Mouse (Mus musculus) brain, embryonic 14.5 days (tissue): ENCODE results near the gene Rnf4.

Experiments used
- CTCF ChIP-seq: fragments of 200-500 bp; IDR thresholded peaks from 2 replicates; pipeline ENCODE4 v1.5.1; 2012; ENCODE audit warnings: inconsistent platforms, mild to moderate bottlenecking, moderate library complexity, borderline replicate concordance; ENCODE audit not compliant: insufficient read depth, insufficient read length; ENCODE audit errors: extremely low read depth
- POLR2A ChIP-seq: fragments of 200-500 bp; IDR thresholded peaks from 2 replicates; pipeline ENCODE4 v1.6.1; 2012; ENCODE audit warnings: mild to moderate bottlenecking, inconsistent platforms, borderline replicate concordance; ENCODE audit not compliant: poor library complexity, insufficient read depth, insufficient read length, severe bottlenecking; ENCODE audit errors: extremely low read depth

DNA sequence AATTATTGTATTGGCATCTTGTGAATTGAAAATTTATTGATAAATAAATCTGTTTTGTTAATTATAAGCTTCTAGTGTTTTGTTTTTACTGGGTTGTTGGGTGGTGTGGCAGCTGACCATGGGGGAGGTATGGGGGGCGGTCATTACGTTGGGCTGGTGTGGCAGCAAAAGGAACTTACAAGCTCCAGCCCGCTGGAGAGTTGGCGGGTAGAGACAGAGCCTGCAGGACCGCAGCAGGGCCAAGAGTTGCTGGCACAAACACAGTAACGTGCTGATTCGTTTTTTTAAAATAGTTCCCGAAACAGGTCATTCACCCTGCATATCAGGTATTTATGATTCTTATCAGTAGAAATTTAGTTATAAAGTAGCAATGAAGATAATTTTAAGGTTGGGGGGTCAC lies 57.2 kb downstream of the Rnf4 start:
- TF ChIP-seq CTCF (no peak), POLR2A (no peak)
